Comparison of ENCODE assay signal across 9 mouse cellular contexts in genomic region chr10:39630811-39631210, GRCm38 (mm10). TPM values are rescaled to one million over a fixed set of nuclear protein-coding genes. Genes with fewer than 3 reads are reported as not detected.
DNase-seq lines count a peak whose midpoint lies in the region; ATAC-seq lines count a peak whose summit lies in the region.
"Had no signal": no experiment of that assay in that cellular context is flagged by ENCODE, and none has a peak within 500 bp of the region (broad histone marks: within the 10 kb centered on the region; RNA-seq: fewer than 3 reads in every experiment).

No protein-coding gene starts in this region.

- intact Hi-C loops in heart, postnatal 36 days (cut with DNase I) = no loop called here

- ATAC-seq in heart, embryonic 14.5 days (ENCODE audit: insufficient number of reproducible peaks, insufficient read depth, low FRiP score, low read depth) = no peak
- no peak for ATAC-seq in neural tube, embryonic 13.5 days (ENCODE audit: low read depth)
- ATAC-seq in midbrain, embryonic 13.5 days = peak; percentile 28; the same call in 1 of the 2 replicates

- H3K4me3 ChIP-seq in heart, embryonic 14.5 days (ENCODE audit: control insufficient read depth in 1 of 2, insufficient read depth in 1 of 2, low read depth in 1 of 2, low read length in 2 of 2) = no peak overlapping the region
- H3K4me3 ChIP-seq in neural tube, embryonic 13.5 days = no peak overlapping the region
- no peak overlapping the region for H3K4me3 ChIP-seq in midbrain, embryonic 13.5 days (replicated peaks)

- no peak for DNase-seq in heart, postnatal 36 days
- DNase-seq in neural tube, embryonic 10.5 days (ENCODE audit: extremely low spot score, low spot score) = no peak
- no peak for DNase-seq in layer of hippocampus, adult 8-10 months (ENCODE audit: low spot score in 2 of 2)
- no peak for DNase-seq in left cerebral cortex, adult 11 months (ENCODE audit: low spot score)
- DNase-seq: kidney, postnatal 4 days; lung, postnatal 14 days had no signal

- no peak overlapping the region for H3K9ac ChIP-seq in heart, embryonic 14.5 days (ENCODE audit: low read length)
- H3K9ac ChIP-seq in neural tube, embryonic 13.5 days = 0 out of 2 replicates have a peak overlapping the region, but pooled peaks have one; percentile 3
- 0 out of 2 replicates have a peak overlapping the region, but pooled peaks have one; percentile 11 for H3K9ac ChIP-seq in midbrain, embryonic 13.5 days (replicated peaks)

- H3K4me2 ChIP-seq in heart, embryonic 14.5 days (ENCODE audit: low read length) = peak overlapping the region; percentile 50
- no peak overlapping the region for H3K4me2 ChIP-seq in neural tube, embryonic 13.5 days
- no peak overlapping the region for H3K4me2 ChIP-seq in midbrain, embryonic 13.5 days (replicated peaks)

- H3K27ac ChIP-seq in heart, embryonic 14.5 days (replicated peaks in 1 of 2; ENCODE audit: control insufficient read depth in 1 of 2, insufficient read depth in 1 of 2, low read depth in 2 of 2, low read length in 2 of 2) = peak overlapping the region; percentile 57 to 78
- H3K27ac ChIP-seq in neural tube, embryonic 13.5 days (replicated peaks) = peak overlapping the region; percentile 73
- H3K27ac ChIP-seq in midbrain, embryonic 13.5 days = peak overlapping the region; percentile 67

- peaks cover 18 to 35% of the 10 kb centered on the region in 2 experiments for H3K4me1 ChIP-seq in heart, embryonic 14.5 days (ENCODE audit: control insufficient read depth in 2 of 2, insufficient read depth in 2 of 2, low read length in 2 of 2)
- peaks cover 39% of the 10 kb centered on the region for H3K4me1 ChIP-seq in neural tube, embryonic 13.5 days (replicated peaks)
- H3K4me1 ChIP-seq in midbrain, embryonic 13.5 days (replicated peaks) = peaks cover 41% of the 10 kb centered on the region

- WGBS in heart, embryonic 14.5 days = 23% methylated on average over 6 of the region's 6 CpGs
- WGBS in neural tube, embryonic 13.5 days = 51% methylated on average over 6 of the region's 6 CpGs
- 39% methylated on average over 6 of the region's 6 CpGs for WGBS in midbrain, embryonic 13.5 days

- no peaks in the 10 kb centered on the region for H3K27me3 ChIP-seq in heart, embryonic 14.5 days (ENCODE audit: control insufficient read depth, insufficient read depth, low read length)
- H3K27me3 ChIP-seq in neural tube, embryonic 13.5 days = no peaks in the 10 kb centered on the region
- H3K27me3 ChIP-seq in midbrain, embryonic 13.5 days = no peaks in the 10 kb centered on the region

- peaks cover 35% of the 10 kb centered on the region for H3K36me3 ChIP-seq in heart, embryonic 14.5 days (ENCODE audit: control insufficient read depth, insufficient read depth, low read length)
- peaks cover 12% of the 10 kb centered on the region for H3K36me3 ChIP-seq in neural tube, embryonic 13.5 days
- peaks cover 7% of the 10 kb centered on the region; the same call in 1 of the 2 replicates for H3K36me3 ChIP-seq in midbrain, embryonic 13.5 days

- H3K9me3 ChIP-seq in heart, embryonic 14.5 days (ENCODE audit: control insufficient read depth, low read length) = no peaks in the 10 kb centered on the region
- H3K9me3 ChIP-seq in neural tube, embryonic 13.5 days = no peaks in the 10 kb centered on the region
- H3K9me3 ChIP-seq in midbrain, embryonic 13.5 days = no peaks in the 10 kb centered on the region

RNA-seq across cellular contexts. Expression of gene Traf3ip2, which starts 18.1 kb away (rescaled TPM):
- 10.2 and 10.8 TPM in 2 replicates for polyA plus RNA-seq in heart, embryonic 14.5 days (2014; fragmentation: Nextera tagmentation; extraction: Ambion mirVana)
- total RNA-seq in heart, postnatal 36 days (2021) = 1 to 10 TPM; 7.2 to 8.0 TPM
- polyA plus RNA-seq in neural tube, embryonic 13.5 days (2015; fragmentation: Nextera tagmentation; extraction: Ambion mirVana) = 4.8 and 5.0 TPM in 2 replicates
- 4.1 and 5.9 TPM in 2 replicates for polyA plus RNA-seq in midbrain, embryonic 13.5 days (2015; fragmentation: Nextera tagmentation; extraction: Ambion mirVana)
- 1 to 10 TPM; 1.1 to 5.0 (median 2.8) TPM for total RNA-seq in layer of hippocampus, adult 8-10 months (2022)
